Mouse (Mus musculus) mammary gland, adult 2 months (tissue): ENCODE measurements around the gene Clta. TPM values are rescaled to one million over a fixed set of nuclear protein-coding genes. Genes with fewer than 3 reads are reported as not detected.

Source experiments
- polyA plus RNA-seq: library from polyadenylated mRNA; depleted of rRNA; stranded (reverse); fragments of >200 nt; gene quantifications from 2 replicates; pipeline ENCODE4 v1.2.3, GENCODE M21; 2012; ENCODE audit warnings: low replicate concordance; rRNA removed

Gene Clta
- 86.8 and 209 TPM in 2 replicates for polyA plus RNA-seq

GRCm38 (mm10) chr4:44004126-44004525, at the start of gene Clta:
Clta (plus strand) TSS chr4:44004452.

GRCm38 (mm10) chr4:43957292-43957845, 46.9 kb upstream of the Clta start, which contains the start of gene Glipr2:
Glipr2 (plus strand) TSS chr4:43957401.

DNA sequence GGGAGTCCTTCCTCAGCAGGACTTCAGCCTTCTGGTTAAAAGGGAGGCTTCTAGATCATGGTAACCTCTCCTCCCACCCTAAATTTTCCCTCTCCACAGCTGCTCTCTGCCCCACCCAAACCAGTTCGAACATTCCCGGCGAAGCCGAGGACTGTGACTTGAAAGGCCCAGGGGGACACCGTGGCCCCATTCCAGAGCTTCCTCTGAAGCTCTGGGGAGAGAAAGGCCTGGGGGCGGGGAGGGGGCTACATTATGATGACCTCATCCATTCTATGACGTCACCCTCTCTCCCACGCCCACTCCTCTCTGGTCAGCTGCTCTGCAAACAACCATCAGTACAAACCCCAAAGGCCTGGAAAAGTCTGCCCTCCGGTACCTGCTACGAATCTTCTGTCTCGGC, 21.1 kb upstream of the Clta start, which contains the start of gene Ccin:
Gene Ccin, plus strand, starts transcription at position 303 of the 400 bp plus-strand sequence.

Other genes starting within 250 kb of the Clta start
- gene Olfr159, start 233.4 kb upstream of the Clta start, polyA plus RNA-seq: 0.14 TPM in 1 of 2 replicates, not detected in the other
- gene Olfr156, start 180.6 kb upstream of the Clta start, polyA plus RNA-seq: 0.10 TPM in 1 of 2 replicates, not detected in the other
- gene Olfr157, start 164.3 kb upstream of the Clta start, polyA plus RNA-seq: not detected in 2 replicates
- gene Olfr155, start 152.9 kb upstream of the Clta start, polyA plus RNA-seq: not detected in 2 replicates
- gene Reck, start 128.9 kb upstream of the Clta start, polyA plus RNA-seq: 21.4 and 25.5 TPM in 2 replicates
- 20.5 and 26.7 TPM in 2 replicates for gene Glipr2, start 47.1 kb upstream of the Clta start, polyA plus RNA-seq
- 0.22 and 0.23 TPM in 2 replicates for gene Ccin, start 21.0 kb upstream of the Clta start, polyA plus RNA-seq
- gene Gne, start 79.7 kb downstream of the Clta start, polyA plus RNA-seq: 17.4 and 18.9 TPM in 2 replicates
- gene Rnf38, start 229.3 kb downstream of the Clta start, polyA plus RNA-seq: 131 and 203 TPM in 2 replicates